Mouse (Mus musculus) cerebellum, postnatal 4 days (tissue): ENCODE results near the gene Agap1.
A peak's percentile ranks its signal among the peaks of the same experiment; 100 is the strongest.

Experiments used
- DNase-seq, 2 experiments: peaks; one replicate each; pipeline ENCODE4 v3.0.0; 2022; ENCODE audit warnings: low spot score in 2 of 2, mixed read lengths in 1 of 2

Agap1 gene

GRCm38 (mm10) chr1:89454196-89455123, at the start of gene Agap1:
Gene Agap1 (plus strand): TSS chr1:89454806.
- DNase-seq: peak; percentile 86 to 94

- no peak for DNase-seq
Measured at GRCm38 (mm10) chr1:89405991-89406390, 48.6 kb upstream of the Agap1 start.

GRCm38 (mm10) chr1:89407986-89408385, 46.6 kb upstream of the Agap1 start:
- DNase-seq: no peak

DNA sequence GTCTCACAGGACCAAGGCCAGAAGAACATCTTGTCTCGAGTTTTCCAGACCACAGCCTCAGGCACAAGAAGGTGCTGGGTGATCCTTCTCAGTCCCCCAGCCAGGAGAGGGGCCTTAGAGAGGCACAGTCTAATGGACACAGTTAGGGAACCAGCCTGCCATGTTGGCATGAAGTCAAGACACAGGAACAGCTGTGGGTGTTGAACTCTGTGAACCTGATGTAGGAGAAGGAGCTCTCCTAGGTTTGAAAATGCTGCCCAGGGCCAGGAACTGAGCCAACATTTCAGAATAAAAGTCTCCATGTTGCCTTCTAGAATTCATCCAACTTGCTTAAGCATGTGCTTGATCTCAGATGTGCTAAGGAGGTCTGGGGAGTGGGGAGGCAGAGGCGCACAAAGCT, 41.5 kb upstream of the Agap1 start:
- DNase-seq: peak in 1 of 2 experiments; percentile 24

DNA sequence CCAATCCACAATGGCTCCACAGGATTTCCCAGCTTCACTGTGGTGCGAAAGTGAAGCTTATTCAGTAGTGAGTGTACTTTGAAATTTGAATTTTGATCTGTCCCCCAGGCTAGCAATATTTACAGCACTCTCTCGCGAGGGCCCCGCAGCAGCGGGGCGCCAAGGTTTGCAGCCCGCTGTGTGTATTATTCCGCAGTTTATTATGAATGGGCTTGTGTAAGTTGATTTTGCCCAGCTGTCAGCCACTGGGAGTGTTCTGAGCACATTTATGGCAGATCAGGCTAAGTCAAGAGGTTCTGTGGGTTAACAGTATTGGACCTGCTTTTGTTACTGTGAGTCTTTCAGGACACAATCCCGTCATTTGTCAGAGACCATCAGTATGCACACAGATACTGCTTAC, 40.0 kb upstream of the Agap1 start:
- no peak for DNase-seq

- DNase-seq: no peak
Measured at GRCm38 (mm10) chr1:89416929-89417328, 37.7 kb upstream of the Agap1 start.

DNA sequence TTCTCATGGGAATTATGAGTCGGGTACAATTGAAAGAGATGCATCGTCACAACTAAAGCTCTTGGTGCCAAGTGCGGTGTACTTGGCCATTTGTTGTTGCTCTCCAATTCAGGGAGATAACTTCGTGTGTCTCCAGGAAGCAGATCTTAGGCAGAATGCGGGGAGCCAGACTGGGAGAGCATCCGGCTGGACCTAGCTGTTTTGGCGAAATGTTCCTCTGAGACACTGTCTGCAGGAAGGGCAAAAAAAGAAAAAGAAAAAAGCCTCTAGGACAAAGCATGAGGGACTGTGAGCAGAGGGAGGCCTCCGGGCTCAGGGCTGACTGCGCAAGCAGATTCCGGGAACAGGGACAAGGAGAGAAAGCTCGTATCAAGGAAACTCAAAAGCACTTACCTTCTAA, 34.0 kb upstream of the Agap1 start:
- no peak for DNase-seq

DNA sequence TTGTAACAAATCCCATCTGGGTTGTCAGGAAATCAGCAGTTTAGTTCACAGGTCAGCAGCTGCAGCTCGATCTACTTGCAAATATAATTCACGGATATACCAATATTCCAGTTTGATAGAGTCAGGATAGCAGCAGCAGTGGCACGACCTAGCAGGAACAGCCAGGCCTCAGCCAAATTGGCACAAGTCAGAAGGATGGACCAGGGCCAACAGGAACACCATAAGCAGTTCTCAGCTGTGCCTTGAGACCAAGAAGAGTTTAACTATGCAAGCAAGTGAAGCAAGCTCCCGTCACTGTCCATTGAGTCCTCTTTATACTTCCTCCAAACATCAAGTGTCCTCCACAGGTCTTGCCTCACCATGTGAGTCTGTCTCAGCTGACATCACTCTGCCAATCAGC, 33.2 kb upstream of the Agap1 start:
- DNase-seq: peak in 1 of 2 experiments; percentile 43

GRCm38 (mm10) chr1:89424563-89424962, 30.0 kb upstream of the Agap1 start:
- DNase-seq: no peak

DNA sequence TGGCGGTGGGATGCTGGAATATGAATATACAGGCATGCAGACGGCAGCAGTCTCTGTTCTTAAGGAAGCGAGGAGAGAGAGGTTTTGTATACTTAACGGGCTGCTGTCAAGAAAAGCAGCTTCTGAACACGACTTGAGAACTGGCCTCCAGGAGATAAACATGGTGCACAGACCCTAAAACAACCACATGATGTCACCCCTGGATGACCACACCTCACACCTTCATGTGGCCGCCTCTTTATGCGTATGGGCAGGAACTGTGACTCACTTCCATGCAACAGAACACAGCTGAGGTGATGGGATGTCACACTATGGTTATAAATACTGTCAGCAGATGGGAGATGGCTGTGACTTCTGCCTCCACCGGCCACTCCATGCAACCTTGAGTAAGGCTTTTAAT, 28.5 kb upstream of the Agap1 start:
- DNase-seq: no peak

DNA sequence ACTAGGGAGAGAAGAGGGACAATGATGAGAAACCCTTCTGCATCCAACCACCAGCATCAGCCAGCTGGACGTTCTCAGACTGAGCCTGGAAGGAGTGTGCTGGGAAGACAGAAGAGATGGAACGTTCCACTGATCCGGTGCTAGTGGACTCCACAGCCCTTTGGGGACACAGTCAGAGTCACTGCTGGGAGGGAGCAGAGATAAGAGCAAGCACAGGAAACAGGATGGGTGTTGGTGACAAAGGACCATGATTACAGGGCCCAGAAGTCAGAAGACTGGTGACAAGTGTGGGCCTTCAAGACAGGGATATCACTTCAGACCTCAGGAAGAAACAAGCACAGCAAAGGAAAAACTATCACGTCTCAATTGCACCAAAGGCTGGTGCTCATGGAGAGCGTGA, 25.9 kb upstream of the Agap1 start:
- DNase-seq: no peak

DNA sequence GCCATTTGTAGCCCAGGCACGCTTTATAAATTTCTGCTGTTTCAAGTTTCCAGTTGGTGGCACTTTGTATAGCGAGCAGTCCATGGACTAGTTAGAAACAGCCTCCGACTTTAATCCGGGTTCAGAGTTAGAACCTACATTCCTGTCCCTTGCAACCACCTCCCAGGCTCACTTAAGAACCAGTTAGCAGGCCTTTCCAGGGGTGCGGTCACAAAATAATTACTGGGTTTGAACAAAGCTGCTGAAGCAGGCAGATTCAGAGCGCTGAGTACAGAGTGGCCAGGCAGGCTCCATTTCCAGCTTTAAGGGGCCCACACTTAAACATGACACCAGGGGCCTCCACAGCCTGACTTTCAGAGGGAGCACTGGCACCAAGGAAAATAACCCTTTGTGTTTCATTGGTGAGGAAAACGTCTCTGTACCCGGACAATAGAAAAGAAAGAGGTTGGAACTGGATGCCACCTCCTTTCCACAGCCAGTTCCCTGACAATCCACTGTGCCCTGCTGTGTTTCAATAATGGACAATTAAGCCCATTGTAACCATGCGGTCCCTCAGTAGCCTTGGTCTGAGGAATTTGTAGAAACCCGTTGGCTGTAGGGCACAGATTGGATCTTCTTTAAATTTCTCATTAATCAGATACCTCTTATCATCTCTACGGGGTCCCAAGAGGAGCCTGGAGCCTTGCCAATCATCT, 24.5 kb upstream of the Agap1 start:
- no peak for DNase-seq

- no peak for DNase-seq
Measured at GRCm38 (mm10) chr1:89439351-89439750, 15.3 kb upstream of the Agap1 start.

GRCm38 (mm10) chr1:89441236-89441897, 13.2 kb upstream of the Agap1 start:
- DNase-seq: no peak

DNA sequence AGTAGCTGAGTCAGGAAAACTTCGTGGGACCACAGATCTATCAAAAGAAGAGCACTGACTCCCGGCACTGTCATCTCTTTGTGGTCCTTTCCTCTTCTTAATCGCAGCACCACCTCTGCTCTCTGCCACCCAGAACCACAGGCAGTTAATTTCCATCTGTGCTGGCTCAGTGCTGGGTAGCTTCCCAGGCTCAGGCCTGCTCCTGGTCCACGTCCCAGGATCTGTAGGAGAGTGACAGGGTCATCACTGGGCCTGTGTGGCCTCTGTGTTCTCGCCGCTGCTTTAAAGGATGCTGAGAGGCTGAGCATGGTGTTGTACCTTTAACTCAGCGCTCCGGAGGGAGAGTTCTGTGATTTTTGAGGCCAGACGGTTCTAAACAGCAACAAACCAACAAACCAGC, 11.1 kb upstream of the Agap1 start:
- no peak for DNase-seq

DNA sequence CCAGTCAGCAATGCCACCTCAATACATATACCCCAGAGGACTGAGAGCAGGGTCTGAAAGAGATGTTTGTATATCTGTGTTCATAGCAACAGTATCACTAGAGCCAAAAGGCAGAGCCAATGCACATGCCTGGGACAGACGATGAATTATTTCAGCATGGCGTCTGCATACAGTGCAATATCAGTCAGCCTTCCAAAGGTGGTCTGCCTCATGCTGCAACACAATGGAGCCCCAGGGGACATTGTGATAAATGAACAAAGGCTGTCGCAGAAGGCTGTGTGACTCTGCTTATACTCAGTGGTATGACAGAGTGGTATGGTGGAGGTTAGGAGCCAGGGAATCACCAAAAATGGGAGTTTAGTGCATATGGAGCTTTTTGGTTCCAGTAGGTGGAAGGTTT, 10.6 kb upstream of the Agap1 start:
- DNase-seq: no peak

- no peak for DNase-seq
Measured at GRCm38 (mm10) chr1:89450139-89450538, 4.5 kb upstream of the Agap1 start.

- no peak for DNase-seq
Measured at GRCm38 (mm10) chr1:89452138-89452537, 2.5 kb upstream of the Agap1 start.

- no peak for DNase-seq
Measured at GRCm38 (mm10) chr1:89453666-89454065, 940 bp upstream of the Agap1 start.

- peak in 1 of 2 experiments; percentile 67 for DNase-seq
Measured at GRCm38 (mm10) chr1:89455421-89456091, 950 bp downstream of the Agap1 start.

- peak in 1 of 2 experiments; percentile 23 for DNase-seq
Measured at GRCm38 (mm10) chr1:89456456-89456855, 1.9 kb downstream of the Agap1 start.
